Mouse (Mus musculus) layer of hippocampus, adult 9-10 months (tissue): ENCODE results near the gene Retreg3.

Experiments used
- DNase-seq: peaks from one replicate; pipeline ENCODE4 v3.0.0; 2022; ENCODE audit warnings: low spot score

Gene Retreg3

GRCm38 (mm10) chr11:101115564-101115963 lies 4.1 kb downstream of the Retreg3 start:
- no peak for DNase-seq

- DNase-seq = no peak
These were observed 7.5 kb downstream of the Retreg3 start for GRCm38 (mm10) chr11:101112186-101112585.

GRCm38 (mm10) chr11:101111178-101111577 lies 8.5 kb downstream of the Retreg3 start:
- no peak for DNase-seq

GRCm38 (mm10) chr11:101110708-101111107 lies 9.0 kb downstream of the Retreg3 start:
- DNase-seq = no peak

- no peak for DNase-seq
These were observed 10.3 kb downstream of the Retreg3 start for GRCm38 (mm10) chr11:101109351-101109750.

- DNase-seq = no peak
These were observed 16.7 kb downstream of the Retreg3 start for GRCm38 (mm10) chr11:101103011-101103410.

- DNase-seq = no peak
These were observed 21.5 kb downstream of the Retreg3 start for GRCm38 (mm10) chr11:101098231-101098630.

GRCm38 (mm10) chr11:101095314-101096024 lies 24.2 kb downstream of the Retreg3 start, which contains the start of gene Psmc3ip:
Psmc3ip (minus strand) TSS chr11:101095436.
- peak; percentile 78 for DNase-seq

GRCm38 (mm10) chr11:101094930-101095313 lies 24.8 kb downstream of the Retreg3 start:
- no peak for DNase-seq

GRCm38 (mm10) chr11:101089931-101090330 lies 29.8 kb downstream of the Retreg3 start:
- no peak for DNase-seq

GRCm38 (mm10) chr11:101087682-101088055 lies 32.0 kb downstream of the Retreg3 start:
- DNase-seq = no peak

GRCm38 (mm10) chr11:101086756-101087681 lies 32.7 kb downstream of the Retreg3 start, which contains the start of gene Mlx:
Mlx (plus strand) TSS chr11:101087277.
- DNase-seq = peak; percentile 82

- no peak for DNase-seq
These were observed 33.4 kb downstream of the Retreg3 start for GRCm38 (mm10) chr11:101086323-101086674.

GRCm38 (mm10) chr11:101085617-101086322 lies 33.9 kb downstream of the Retreg3 start:
- no peak for DNase-seq

GRCm38 (mm10) chr11:101084811-101085210 lies 34.9 kb downstream of the Retreg3 start:
- no peak for DNase-seq

- DNase-seq = no peak
These were observed 35.4 kb downstream of the Retreg3 start for GRCm38 (mm10) chr11:101084246-101084645.

- no peak for DNase-seq
These were observed 36.5 kb downstream of the Retreg3 start for GRCm38 (mm10) chr11:101083083-101083697.

GRCm38 (mm10) chr11:101082208-101083082 lies 37.2 kb downstream of the Retreg3 start, which contains the start of gene Coasy:
Coasy (plus strand) TSS chr11:101082565.
- DNase-seq = peak; percentile 81

- no peak for DNase-seq
These were observed 38.0 kb downstream of the Retreg3 start for GRCm38 (mm10) chr11:101081659-101082058.

- no peak for DNase-seq
These were observed 39.3 kb downstream of the Retreg3 start for GRCm38 (mm10) chr11:101080421-101080820.

- DNase-seq = no peak
These were observed 39.9 kb downstream of the Retreg3 start for GRCm38 (mm10) chr11:101079746-101080145.
